Mouse (Mus musculus) forebrain, embryonic 15.5 days (tissue): ENCODE results near the gene Qrfpr. TPM values are rescaled to one million over a fixed set of nuclear protein-coding genes. Genes with fewer than 3 reads are reported as not detected.

Experiments used
- ATAC-seq: fragments of 200-750 bp; cut with Nextera tagmentation; replicated peaks from 2 replicates; pipeline ENCODE4 v1.8.0; 2017; ENCODE audit warnings: mild to moderate bottlenecking, moderate TSS enrichment, moderate library complexity
- H3K27ac ChIP-seq: fragments of 300-500 bp; sonication (generic); replicated peaks from 2 replicates; pipeline ENCODE4 v1.5.1; 2015; ENCODE audit warnings: mild to moderate bottlenecking, inconsistent platforms
- H3K27me3 ChIP-seq: fragments of 300-500 bp; sonication (generic); 2 replicates; pipeline ENCODE4 v1.6.1; 2015; ENCODE audit warnings: inconsistent platforms
- H3K36me3 ChIP-seq: fragments of 300-500 bp; sonication (generic); 2 replicates; pipeline ENCODE4 v1.6.1; 2015; ENCODE audit warnings: mild to moderate bottlenecking, inconsistent platforms
- H3K4me1 ChIP-seq: fragments of 300-500 bp; sonication (generic); 2 replicates; pipeline ENCODE4 v1.6.1; 2015; ENCODE audit warnings: inconsistent platforms
- H3K4me2 ChIP-seq: fragments of 300-500 bp; sonication (generic); replicated peaks from 2 replicates; pipeline ENCODE4 v1.6.1; 2015; ENCODE audit warnings: mild to moderate bottlenecking, inconsistent platforms
- H3K4me3 ChIP-seq: fragments of 300-500 bp; sonication (generic); 2 replicates; pipeline ENCODE4 v1.5.1; 2015; ENCODE audit warnings: mild to moderate bottlenecking, inconsistent platforms
- H3K9ac ChIP-seq: fragments of 300-500 bp; sonication (generic); replicated peaks from 2 replicates; pipeline ENCODE4 v1.6.1; 2015; ENCODE audit warnings: mild to moderate bottlenecking, inconsistent platforms
- H3K9me3 ChIP-seq: fragments of 300-500 bp; sonication (generic); 2 replicates; pipeline ENCODE4 v1.6.1; 2016; ENCODE audit warnings: inconsistent platforms
- WGBS: fragments of 180-500 bp; shearing (Covaris S2); methylation state at CpG from one replicate; pipeline ENCODE4 v1.1.7; 2015; ENCODE audit warnings: mixed read lengths; 5-methylcytosine and 5-hydroxymethylcytosine counted together
- polyA plus RNA-seq: library from polyadenylated mRNA; unstranded; fragments of >200 nt; fragmentation: Nextera tagmentation; extraction: Ambion mirVana; gene quantifications from 2 replicates; pipeline ENCODE4 v1.2.1, GENCODE M21; 2015

The Qrfpr gene
- 2.1 and 3.0 TPM in 2 replicates for polyA plus RNA-seq

DNA sequence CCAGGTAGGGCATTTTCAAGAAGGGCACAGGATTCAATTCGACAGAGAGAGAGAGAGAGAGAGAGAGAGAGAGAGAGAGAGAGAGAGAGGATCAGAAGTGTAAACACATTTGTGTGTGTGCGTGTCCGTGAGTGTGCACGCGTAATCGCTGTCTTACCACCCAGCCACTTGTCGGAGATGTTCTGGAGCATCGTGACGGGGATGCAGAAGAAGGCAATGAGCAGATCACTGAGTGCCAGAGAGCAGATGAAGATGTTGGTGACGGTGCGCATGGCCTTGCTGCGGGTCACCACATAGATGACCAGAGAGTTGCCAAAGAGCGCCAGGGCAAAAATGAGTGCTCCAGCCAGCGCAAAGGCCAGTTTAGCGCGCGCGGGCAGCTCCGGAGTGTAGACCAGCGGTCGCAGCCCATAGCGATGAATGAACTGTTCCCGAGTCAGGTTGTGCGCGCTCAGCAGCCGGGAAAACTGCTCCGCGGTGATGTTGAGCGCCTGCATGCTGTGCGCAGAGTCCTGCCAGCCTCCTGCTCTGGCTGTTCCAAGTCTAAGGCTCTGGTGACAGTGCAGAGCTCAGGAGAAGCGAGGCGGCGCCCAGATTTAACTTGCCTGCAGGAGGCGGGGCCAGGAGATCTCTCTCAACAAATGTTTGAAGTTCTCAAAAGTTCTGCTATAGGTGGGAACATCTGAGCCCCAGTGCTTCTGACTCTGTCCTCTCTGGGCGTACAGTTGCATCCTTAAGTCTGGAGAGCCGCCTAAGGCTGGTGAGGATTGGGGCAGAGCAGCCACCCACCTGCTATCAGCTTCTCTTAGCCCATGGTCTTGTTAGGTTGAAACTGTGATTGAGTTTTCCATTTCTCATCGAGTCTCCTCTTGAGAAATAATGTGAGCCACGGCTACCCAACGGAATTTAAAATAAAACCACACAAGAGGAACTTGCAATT lies at the start of gene Qrfpr:
TSS of gene Qrfpr (minus strand) at position 571 of the 940 bp plus-strand sequence.
- no peaks in the 10 kb centered on the region for H3K36me3 ChIP-seq
- H3K9ac ChIP-seq = no peak within 1 kb of the TSS
- 9% methylated on average over 39 of the region's 39 CpGs for WGBS
- peaks cover 8% of the 10 kb centered on the region; the same call in 1 of the 2 replicates for H3K27me3 ChIP-seq
- no peaks in the 10 kb centered on the region for H3K9me3 ChIP-seq
- peak; percentile 90 for ATAC-seq
- no peak within 1 kb of the TSS for H3K27ac ChIP-seq
- H3K4me3 ChIP-seq = peak within 1 kb of the TSS; percentile 35
- H3K4me2 ChIP-seq = peak within 1 kb of the TSS; percentile 68
- peaks cover 10% of the 10 kb centered on the region; the same call in 1 of the 2 replicates for H3K4me1 ChIP-seq

DNA sequence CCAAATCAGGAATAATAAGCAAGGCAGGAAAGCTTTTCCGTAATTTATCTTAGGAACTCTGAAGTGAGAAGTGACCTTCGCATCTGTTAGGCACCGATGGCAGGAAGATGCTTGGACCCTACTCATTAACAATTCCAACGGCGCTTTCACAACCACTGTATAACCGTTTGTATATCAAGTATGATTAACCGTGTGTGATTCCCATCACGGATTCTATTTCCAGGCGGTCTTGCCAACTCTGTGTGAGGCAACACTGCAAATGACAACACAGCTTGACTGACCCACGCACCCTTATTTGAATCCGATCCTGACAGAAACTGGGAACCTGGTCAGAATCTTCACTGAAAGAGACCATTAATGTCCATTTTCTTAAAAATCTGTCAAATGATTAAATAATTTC lies 41.8 kb upstream of the Qrfpr start:
- peaks cover 9% of the 10 kb centered on the region for H3K4me1 ChIP-seq
- WGBS = 41% methylated on average over 11 of the region's 11 CpGs
- no peak overlapping the region for H3K4me3 ChIP-seq
- no peaks in the 10 kb centered on the region for H3K27me3 ChIP-seq
- no peak overlapping the region for H3K9ac ChIP-seq
- no peaks in the 10 kb centered on the region for H3K9me3 ChIP-seq
- H3K36me3 ChIP-seq = no peaks in the 10 kb centered on the region
- peak; percentile 72 for ATAC-seq
- 0 out of 2 replicates have a peak overlapping the region, but pooled peaks have one; percentile 14 for H3K4me2 ChIP-seq
- H3K27ac ChIP-seq = peak overlapping the region; percentile 47; the same call in 1 of the 2 replicates

- H3K27me3 ChIP-seq = no peaks in the 10 kb centered on the region
- peak; percentile 85 for ATAC-seq
- no peaks in the 10 kb centered on the region for H3K36me3 ChIP-seq
- H3K9me3 ChIP-seq = no peaks in the 10 kb centered on the region
- no peak overlapping the region for H3K9ac ChIP-seq
- peak overlapping the region; percentile 47; the same call in 1 of the 2 replicates for H3K27ac ChIP-seq
- 0 out of 2 replicates have a peak overlapping the region, but pooled peaks have one; percentile 14 for H3K4me2 ChIP-seq
- no peak overlapping the region for H3K4me3 ChIP-seq
- WGBS = 20% methylated on average over 4 of the region's 4 CpGs
- peaks cover 9% of the 10 kb centered on the region for H3K4me1 ChIP-seq
Observed at GRCm38 (mm10) chr3:36263265-36263664, 41.2 kb upstream of the Qrfpr start.

GRCm38 (mm10) chr3:36250585-36250984 lies 28.5 kb upstream of the Qrfpr start:
- Histone ChIP-seq H3K9me3 (no peaks in the 10 kb centered on the region), H3K4me1 (no peaks in the 10 kb centered on the region), H3K27me3 (no peaks in the 10 kb centered on the region), H3K4me2 (no peak overlapping the region), H3K4me3 (no peak overlapping the region), H3K36me3 (no peaks in the 10 kb centered on the region), H3K27ac (no peak overlapping the region), H3K9ac (no peak overlapping the region)
- WGBS = 37% methylated on average over 5 of the region's 5 CpGs
- ATAC-seq = no peak

DNA sequence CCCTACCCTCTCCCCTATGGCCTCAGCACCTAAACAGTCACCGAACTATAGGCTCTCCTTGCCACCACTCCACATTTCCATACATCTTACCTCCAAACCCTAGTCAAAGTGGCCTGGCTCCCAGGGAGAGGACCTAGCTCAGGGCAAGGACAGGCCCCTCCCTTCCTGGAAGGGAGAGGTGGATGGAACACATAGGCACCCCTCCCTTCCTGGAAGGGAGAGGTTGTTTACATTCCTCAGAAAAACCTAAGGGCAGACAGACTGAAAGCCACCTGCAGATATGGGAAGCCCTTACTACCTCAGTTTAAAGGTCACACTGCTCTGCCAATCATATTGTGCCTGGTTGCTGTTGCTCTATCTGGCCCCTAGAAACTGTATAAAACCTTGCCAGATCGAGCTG lies 26.3 kb upstream of the Qrfpr start:
- Histone ChIP-seq H3K27ac (no peak overlapping the region), H3K4me3 (no peak overlapping the region), H3K27me3 (no peaks in the 10 kb centered on the region), H3K9me3 (no peaks in the 10 kb centered on the region), H3K9ac (no peak overlapping the region), H3K36me3 (no peaks in the 10 kb centered on the region), H3K4me2 (no peak overlapping the region), H3K4me1 (no peaks in the 10 kb centered on the region)
- 92% methylated on average over 2 of the region's 2 CpGs for WGBS
- ATAC-seq = no peak

DNA sequence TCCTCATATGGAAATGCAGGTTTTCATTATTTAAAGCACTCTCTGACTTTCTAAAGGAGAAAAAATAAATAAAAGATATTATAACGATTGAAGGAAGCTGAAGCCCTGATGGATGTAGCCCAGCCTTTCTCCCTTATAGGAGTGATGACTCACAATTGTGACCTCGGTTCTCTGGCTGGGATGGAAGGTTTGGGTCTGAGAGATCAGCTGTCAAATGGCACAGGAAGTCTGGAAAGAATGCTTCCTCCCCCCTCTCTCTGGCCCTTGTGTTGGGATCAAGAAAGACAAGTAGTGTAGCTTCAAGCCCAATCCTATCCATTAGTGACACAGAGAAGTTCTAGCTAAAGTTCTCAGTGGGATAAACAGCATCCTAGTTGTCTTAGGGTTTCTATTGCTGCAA lies 7.8 kb upstream of the Qrfpr start:
- H3K4me1 ChIP-seq = no peaks in the 10 kb centered on the region
- no peak for ATAC-seq
- no peaks in the 10 kb centered on the region for H3K27me3 ChIP-seq
- no peak overlapping the region for H3K4me3 ChIP-seq
- no peak overlapping the region for H3K27ac ChIP-seq
- H3K4me2 ChIP-seq = no peak overlapping the region
- H3K9me3 ChIP-seq = no peaks in the 10 kb centered on the region
- H3K9ac ChIP-seq = no peak overlapping the region
- WGBS = 78% methylated on average over 2 of the region's 2 CpGs
- H3K36me3 ChIP-seq = no peaks in the 10 kb centered on the region

DNA sequence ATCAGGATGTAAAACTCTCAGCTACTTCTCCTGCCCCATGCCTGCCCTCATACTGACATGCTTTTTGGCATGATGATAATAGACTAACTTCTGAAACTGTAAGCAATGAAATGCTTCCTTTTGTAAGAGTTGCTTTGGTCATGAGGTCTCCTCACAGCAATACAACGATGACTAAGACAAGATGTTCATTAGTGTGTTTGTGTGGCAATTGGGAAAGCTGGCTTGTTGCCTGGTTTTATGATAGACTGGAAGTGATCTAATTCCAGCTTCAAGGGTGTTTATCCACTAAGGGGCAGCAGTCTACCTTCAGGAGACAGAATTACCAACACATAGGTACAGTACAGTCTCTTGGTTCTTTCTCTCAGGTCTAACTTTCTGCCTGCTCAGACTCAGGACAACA lies 5.1 kb upstream of the Qrfpr start:
- H3K4me2 ChIP-seq = no peak overlapping the region
- 78% methylated on average over 1 of the region's 1 CpGs for WGBS

DNA sequence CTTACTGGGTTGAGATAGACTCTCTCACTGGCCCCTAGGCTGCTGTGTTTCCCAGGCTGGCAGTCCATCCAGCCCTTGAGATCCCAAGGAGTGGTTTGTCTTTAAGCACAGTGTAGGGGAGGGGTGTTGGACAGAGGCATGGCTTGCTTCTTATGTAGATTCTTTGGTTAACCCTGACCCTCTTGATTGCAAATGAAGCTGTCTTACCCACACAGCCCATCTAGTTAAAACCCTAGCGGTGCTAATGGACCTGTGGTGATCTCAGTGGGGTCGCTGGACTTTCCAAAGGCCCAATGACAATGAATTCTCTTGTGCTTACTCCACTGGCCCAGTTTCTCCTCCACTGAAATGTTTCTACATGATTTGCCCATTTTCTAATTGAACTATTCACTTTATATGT lies 1.2 kb upstream of the Qrfpr start:
- H3K36me3 ChIP-seq = no peaks in the 10 kb centered on the region
- H3K27me3 ChIP-seq = peaks cover 8% of the 10 kb centered on the region; the same call in 1 of the 2 replicates
- no peak overlapping the region for H3K4me3 ChIP-seq
- ATAC-seq = peak; percentile 65
- H3K4me1 ChIP-seq = peaks cover 10% of the 10 kb centered on the region; the same call in 1 of the 2 replicates
- 3% methylated on average over 2 of the region's 2 CpGs for WGBS
- no peak overlapping the region for H3K9ac ChIP-seq
- H3K4me2 ChIP-seq = no peak overlapping the region
- H3K27ac ChIP-seq = no peak overlapping the region
- no peaks in the 10 kb centered on the region for H3K9me3 ChIP-seq

More for the DNA sequence above, 5.1 kb upstream of the Qrfpr start:
- H3K9ac ChIP-seq = no peak overlapping the region
- no peak overlapping the region for H3K27ac ChIP-seq
- H3K9me3 ChIP-seq = no peaks in the 10 kb centered on the region
- ATAC-seq = no peak
- peaks cover 2% of the 10 kb centered on the region; the same call in 1 of the 2 replicates for H3K27me3 ChIP-seq
- no peaks in the 10 kb centered on the region for H3K36me3 ChIP-seq
- no peak overlapping the region for H3K4me3 ChIP-seq
- peaks cover 3% of the 10 kb centered on the region; the same call in 1 of the 2 replicates for H3K4me1 ChIP-seq

DNA sequence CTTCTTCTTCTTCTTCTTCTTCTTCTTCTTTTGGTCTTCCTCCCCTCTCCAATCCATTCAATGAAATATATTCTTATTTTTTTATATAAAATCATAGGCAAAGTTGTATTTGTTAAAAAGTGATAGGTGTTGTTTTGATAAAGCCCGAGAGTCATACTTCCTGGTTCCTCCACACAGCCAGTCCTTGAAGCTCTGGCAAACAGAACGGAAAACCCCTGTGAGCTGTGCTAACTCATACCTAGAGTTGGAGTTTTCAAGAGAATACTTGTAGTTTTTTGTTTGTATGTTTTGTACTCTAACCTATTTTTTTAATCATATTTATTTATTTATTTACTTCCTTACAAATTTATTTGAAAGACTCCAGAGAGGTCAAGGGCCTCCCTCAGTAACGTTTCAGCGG lies 9.4 kb downstream of the Qrfpr start:
- H3K27me3 ChIP-seq = no peaks in the 10 kb centered on the region
- no peak overlapping the region for H3K27ac ChIP-seq
- H3K9me3 ChIP-seq = no peaks in the 10 kb centered on the region
- WGBS = 89% methylated on average over 4 of the region's 4 CpGs
- ATAC-seq = no peak
- no peak overlapping the region for H3K9ac ChIP-seq
- H3K36me3 ChIP-seq = no peaks in the 10 kb centered on the region
- peaks cover 9% of the 10 kb centered on the region; the same call in 1 of the 2 replicates for H3K4me1 ChIP-seq
- H3K4me3 ChIP-seq = no peak overlapping the region
- no peak overlapping the region for H3K4me2 ChIP-seq

DNA sequence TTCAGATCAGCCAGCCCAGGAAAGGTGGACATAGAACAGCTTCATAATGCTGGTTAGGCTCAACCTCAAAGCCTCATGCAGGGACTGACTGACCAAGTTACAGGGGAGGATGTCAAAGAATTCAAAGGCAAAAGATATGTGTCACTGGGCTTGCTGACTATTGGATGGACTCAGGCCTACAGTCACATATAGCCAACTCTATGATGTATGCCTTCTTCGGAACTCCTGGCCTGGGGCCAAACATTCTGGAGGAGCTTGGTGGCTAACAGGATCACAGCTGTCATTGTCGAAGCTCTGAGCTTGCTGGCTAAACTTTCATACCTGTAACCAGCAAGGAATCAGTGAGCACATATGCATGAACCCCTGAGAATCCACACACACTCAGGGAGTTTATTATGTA lies 11.2 kb downstream of the Qrfpr start:
- Histone ChIP-seq H3K9ac (no peak overlapping the region), H3K4me2 (no peak overlapping the region), H3K9me3 (no peaks in the 10 kb centered on the region), H3K36me3 (no peaks in the 10 kb centered on the region), H3K27ac (no peak overlapping the region), H3K4me1 (peaks cover 9% of the 10 kb centered on the region; the same call in 1 of the 2 replicates), H3K4me3 (no peak overlapping the region), H3K27me3 (no peaks in the 10 kb centered on the region)
- 47% methylated on average over 2 of the region's 2 CpGs for WGBS
- no peak for ATAC-seq

GRCm38 (mm10) chr3:36209776-36210555 lies 12.1 kb downstream of the Qrfpr start:
- Histone ChIP-seq H3K27ac (no peak overlapping the region), H3K4me1 (peaks cover 9% of the 10 kb centered on the region; the same call in 1 of the 2 replicates), H3K4me3 (no peak overlapping the region), H3K27me3 (no peaks in the 10 kb centered on the region), H3K36me3 (no peaks in the 10 kb centered on the region), H3K9me3 (no peaks in the 10 kb centered on the region), H3K4me2 (no peak overlapping the region), H3K9ac (no peak overlapping the region)
- 47% methylated on average over 11 of the region's 11 CpGs for WGBS
- peak; percentile 87 for ATAC-seq
